In the genomic region with DNA sequence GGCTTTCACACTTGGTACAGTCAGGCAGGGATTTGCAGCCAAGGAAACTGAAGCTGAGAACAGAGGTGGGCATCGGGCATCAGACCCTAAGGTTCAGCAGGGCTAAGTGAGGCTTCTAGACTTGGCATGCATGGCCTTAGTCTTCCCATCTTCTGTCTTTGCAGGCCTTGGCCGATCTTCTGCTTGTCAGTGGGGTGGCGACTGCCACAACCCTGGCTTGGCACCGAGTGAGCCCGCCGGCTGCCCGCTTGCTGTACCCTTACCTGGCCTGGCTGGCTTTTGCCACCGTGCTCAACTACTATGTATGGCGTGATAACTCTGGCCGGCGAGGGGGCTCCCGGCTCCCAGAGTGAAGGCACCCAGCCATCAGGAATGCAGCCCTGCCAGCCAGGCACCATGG, we compare ENCODE assay signal across 20 mouse cellular contexts. TPM values are rescaled to one million over a fixed set of nuclear protein-coding genes. Genes with fewer than 3 reads are reported as not detected.
A peak's percentile ranks its signal among the peaks of the same experiment; 100 is the strongest.
DNase-seq lines count a peak whose midpoint lies in the region; ATAC-seq lines count a peak whose summit lies in the region.
"Had no signal": no experiment of that assay in that cellular context is flagged by ENCODE, and none has a peak within 500 bp of the region (broad histone marks: within the 10 kb centered on the region; RNA-seq: fewer than 3 reads in every experiment).

No protein-coding gene starts in this region.

- H3K4me1 ChIP-seq in forebrain, embryonic 11.5 days (replicated peaks; ENCODE audit: control insufficient read depth, insufficient read depth, low read length) = no peaks in the 10 kb centered on the region
- no peaks in the 10 kb centered on the region for H3K4me1 ChIP-seq in intestine, embryonic 16.5 days (ENCODE audit: control insufficient read depth, insufficient read depth, low read length)
- H3K4me1 ChIP-seq: embryonic facial prominence, embryonic 12.5 days; forebrain, embryonic 12.5 days; heart, embryonic 10.5 days; hindbrain, embryonic 12.5 days had no signal

- ATAC-seq in forebrain, embryonic 11.5 days (replicated peaks; ENCODE audit: low FRiP score) = no peak
- no peak for ATAC-seq in intestine, embryonic 16.5 days
- ATAC-seq: forebrain, embryonic 16.5 days; hindbrain, embryonic 16.5 days; inflammation-experienced regulatory T-cells, adult 6 months had no signal

- H3K4me2 ChIP-seq in forebrain, embryonic 11.5 days (ENCODE audit: low read depth, low read length, severe bottlenecking) = no peak overlapping the region
- H3K4me2 ChIP-seq in intestine, embryonic 16.5 days (ENCODE audit: low read depth, low read length) = no peak overlapping the region
- H3K4me2 ChIP-seq: embryonic facial prominence, embryonic 12.5 days; forebrain, embryonic 12.5 days; hindbrain, embryonic 12.5 days had no signal

- 93% methylated on average over 12 of the region's 12 CpGs for WGBS in forebrain, embryonic 11.5 days
- WGBS in intestine, embryonic 16.5 days = 95% methylated on average over 12 of the region's 12 CpGs

- intact Hi-C loops in left cerebral cortex, postnatal 4 days (cut with DNase I) = no loop called here

- H3K27ac ChIP-seq in forebrain, embryonic 11.5 days (ENCODE audit: low read depth, low read length) = no peak overlapping the region
- H3K27ac ChIP-seq in intestine, embryonic 16.5 days (ENCODE audit: low read length) = no peak overlapping the region
- H3K27ac ChIP-seq: embryonic facial prominence, embryonic 12.5 days; forebrain, embryonic 12.5 days; heart, embryonic 10.5 days; hindbrain, embryonic 12.5 days had no signal

- DNase-seq in cerebellum, adult 11-12 months = peak; percentile 39
- DNase-seq in cerebellum, postnatal 4 days (ENCODE audit: low spot score in 2 of 2) = no peak
- DNase-seq in cerebellum, adult 8-10 months = peak; percentile 21
- peak; percentile 47 to 68 for DNase-seq in cerebellum, postnatal 14 days
- no peak for DNase-seq in left cerebral cortex, postnatal 4 days
- DNase-seq in forebrain, embryonic 11.5 days (ENCODE audit: low spot score) = no peak
- DNase-seq: adrenal gland, adult 8-10 months; gastrocnemius, postnatal 10 days; heart, adult 18-20 months; heart, postnatal 10 days; heart, postnatal 4 days; kidney, adult 11 months had no signal

- no peaks in the 10 kb centered on the region for H3K27me3 ChIP-seq in forebrain, embryonic 11.5 days (ENCODE audit: control insufficient read depth, insufficient read depth, low read length)
- no peaks in the 10 kb centered on the region for H3K27me3 ChIP-seq in intestine, embryonic 16.5 days (replicated peaks; ENCODE audit: control insufficient read depth, insufficient read depth, low read length)
- H3K27me3 ChIP-seq: embryonic facial prominence, embryonic 12.5 days; forebrain, embryonic 12.5 days; hindbrain, embryonic 12.5 days had no signal

- H3K36me3 ChIP-seq in forebrain, embryonic 11.5 days (ENCODE audit: control insufficient read depth, insufficient read depth, low read length) = peaks cover 8% of the 10 kb centered on the region; the same call in 1 of the 2 replicates
- peaks cover 5% of the 10 kb centered on the region for H3K36me3 ChIP-seq in intestine, embryonic 16.5 days (ENCODE audit: control insufficient read depth, insufficient read depth, low read length)

- no peaks in the 10 kb centered on the region for H3K9me3 ChIP-seq in forebrain, embryonic 11.5 days (ENCODE audit: control insufficient read depth, low read length)
- H3K9me3 ChIP-seq in intestine, embryonic 16.5 days (ENCODE audit: control insufficient read depth, low read length) = no peaks in the 10 kb centered on the region
- H3K9me3 ChIP-seq: embryonic facial prominence, embryonic 12.5 days; forebrain, embryonic 12.5 days; heart, embryonic 10.5 days; hindbrain, embryonic 12.5 days had no signal

- no peak overlapping the region for H3K9ac ChIP-seq in forebrain, embryonic 11.5 days (ENCODE audit: low read length)
- H3K9ac ChIP-seq in intestine, embryonic 16.5 days (ENCODE audit: low read depth, low read length) = no peak overlapping the region
- H3K9ac ChIP-seq: embryonic facial prominence, embryonic 12.5 days; forebrain, embryonic 12.5 days; hindbrain, embryonic 12.5 days had no signal

- H3K4me3 ChIP-seq in forebrain, embryonic 11.5 days (ENCODE audit: low read depth, low read length) = no peak overlapping the region
- H3K4me3 ChIP-seq in intestine, embryonic 16.5 days (ENCODE audit: low read length) = no peak overlapping the region
- H3K4me3 ChIP-seq: embryonic facial prominence, embryonic 12.5 days; forebrain, embryonic 12.5 days; heart, embryonic 10.5 days; hindbrain, embryonic 12.5 days had no signal

RNA-seq across cellular contexts. Expression of a gene that starts 10.0 kb away (rescaled TPM):
- total RNA-seq in left cerebral cortex, postnatal 4 days (2021) = 10 to 100 TPM; 31.1 to 34.7 TPM
- 45.7 and 53.1 TPM in 2 replicates for polyA plus RNA-seq in forebrain, embryonic 11.5 days (2014; fragmentation: Nextera tagmentation; extraction: Ambion mirVana)
- 26.4 and 27.0 TPM in 2 replicates for polyA plus RNA-seq in intestine, embryonic 16.5 days (2015; fragmentation: Nextera tagmentation; extraction: Ambion mirVana)

RNA-seq across cellular contexts. Expression of a gene that starts 10.2 kb away (rescaled TPM):
- total RNA-seq in left cerebral cortex, postnatal 4 days (2021) = 1 to 10 TPM; 2.9 to 3.8 TPM
- 28.4 and 33.0 TPM in 2 replicates for polyA plus RNA-seq in forebrain, embryonic 11.5 days (2014; fragmentation: Nextera tagmentation; extraction: Ambion mirVana)
- polyA plus RNA-seq in intestine, embryonic 16.5 days (2015; fragmentation: Nextera tagmentation; extraction: Ambion mirVana) = 128 and 133 TPM in 2 replicates

RNA-seq across cellular contexts. Expression of a gene that starts 21.4 kb away (rescaled TPM):
- total RNA-seq in left cerebral cortex, postnatal 4 days (2021) = 10 to 100 TPM; 28.4 to 30.8 TPM
- polyA plus RNA-seq in forebrain, embryonic 11.5 days (2014; fragmentation: Nextera tagmentation; extraction: Ambion mirVana) = 51.8 and 59.5 TPM in 2 replicates
- polyA plus RNA-seq in intestine, embryonic 16.5 days (2015; fragmentation: Nextera tagmentation; extraction: Ambion mirVana) = 29.3 and 30.2 TPM in 2 replicates

RNA-seq across cellular contexts. Expression of a gene that starts 46.9 kb away (rescaled TPM):
- not detected for total RNA-seq in left cerebral cortex, postnatal 4 days (2021)
- 2.3 and 2.5 TPM in 2 replicates for polyA plus RNA-seq in forebrain, embryonic 11.5 days (2014; fragmentation: Nextera tagmentation; extraction: Ambion mirVana)
- 3.1 and 4.3 TPM in 2 replicates for polyA plus RNA-seq in intestine, embryonic 16.5 days (2015; fragmentation: Nextera tagmentation; extraction: Ambion mirVana)

Comparison
In these comparisons a context has a peak if more than half of its experiments do, and no peak if none do; other contexts are left out.
1. DNase-seq: peak in cerebellum, adult 11-12 months (single experiment), cerebellum, adult 8-10 months (single experiment) and cerebellum, postnatal 14 days (2 of 2); none in cerebellum, postnatal 4 days (0 of 2), left cerebral cortex, postnatal 4 days (single experiment) and forebrain, embryonic 11.5 days (single experiment).